Mouse (Mus musculus) duodenum, adult 2 months (tissue): Measurements from ENCODE around the gene Olfr172. TPM values are rescaled to one million over a fixed set of nuclear protein-coding genes. Genes with fewer than 3 reads are reported as not detected.

ENCODE experiments used
- polyA plus RNA-seq: library from polyadenylated mRNA; depleted of rRNA; stranded (reverse); fragments of >200 nt; gene quantifications from 2 replicates; pipeline ENCODE4 v1.2.3, GENCODE M21; 2012; ENCODE audit warnings: low replicate concordance; rRNA removed

Olfr172 gene
- not detected in 2 replicates for polyA plus RNA-seq

GRCm38 (mm10) chr16:58763076-58763475, at the start of gene Olfr172:
Olfr172 (minus strand) TSS chr16:58763176.

DNA sequence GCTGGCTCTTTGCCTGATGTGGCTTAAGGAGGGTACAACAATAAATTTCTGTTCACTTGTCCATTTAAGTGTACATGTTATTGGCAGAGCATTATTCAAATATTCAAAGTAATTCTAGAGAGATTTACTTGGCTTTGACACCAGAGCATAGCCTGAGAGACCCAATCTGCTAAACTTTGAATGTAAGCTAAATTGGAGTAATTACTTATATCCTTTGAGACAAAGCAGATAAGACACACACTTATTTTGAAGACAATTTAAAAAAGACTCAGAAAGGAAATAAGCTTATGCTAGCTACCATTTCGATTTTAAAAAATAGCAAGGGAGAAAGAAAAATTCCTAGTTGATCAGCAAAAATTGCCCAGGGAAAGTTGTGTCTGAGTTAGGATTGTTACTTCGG, 37.2 kb upstream of the Olfr172 start, which contains the start of gene Olfr173:
Olfr173 (minus strand) TSS at position 101 of the 400 bp plus-strand sequence.

DNA sequence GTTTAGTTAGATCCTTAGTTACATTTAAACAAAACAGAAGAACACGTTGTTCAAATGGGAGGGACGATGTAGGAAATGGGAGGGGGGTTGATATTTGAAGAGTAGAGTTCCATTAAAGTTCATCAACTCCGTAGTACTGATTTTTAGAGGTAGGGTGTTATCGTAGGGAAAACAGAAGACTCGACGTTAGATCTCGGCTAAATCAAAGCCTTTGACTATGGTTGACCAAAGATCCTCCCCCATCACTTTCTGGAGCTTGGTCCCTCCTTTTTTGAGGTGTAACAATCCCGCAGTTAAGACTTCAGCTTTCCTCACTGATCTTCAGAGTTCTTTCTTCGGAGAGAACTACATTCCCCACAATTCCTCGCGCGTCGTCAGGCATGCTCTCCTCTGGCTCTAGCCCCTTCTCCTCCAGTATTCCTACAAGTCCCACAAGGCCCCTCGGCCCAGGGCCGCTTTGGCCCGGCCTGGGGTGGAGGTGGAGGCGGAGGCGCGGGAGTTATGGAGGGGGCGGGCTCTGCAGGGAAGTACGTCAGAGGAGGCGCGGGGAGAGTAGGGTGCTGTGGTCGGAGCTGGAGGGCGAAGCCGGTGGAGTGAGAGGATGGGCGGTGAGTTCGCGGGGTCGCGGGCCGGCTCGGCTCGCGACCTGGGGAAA, 35.4 kb downstream of the Olfr172 start, which contains the start of gene Cldnd1:
Cldnd1 (plus strand) TSS at position 434 of the 655 bp plus-strand sequence.

DNA sequence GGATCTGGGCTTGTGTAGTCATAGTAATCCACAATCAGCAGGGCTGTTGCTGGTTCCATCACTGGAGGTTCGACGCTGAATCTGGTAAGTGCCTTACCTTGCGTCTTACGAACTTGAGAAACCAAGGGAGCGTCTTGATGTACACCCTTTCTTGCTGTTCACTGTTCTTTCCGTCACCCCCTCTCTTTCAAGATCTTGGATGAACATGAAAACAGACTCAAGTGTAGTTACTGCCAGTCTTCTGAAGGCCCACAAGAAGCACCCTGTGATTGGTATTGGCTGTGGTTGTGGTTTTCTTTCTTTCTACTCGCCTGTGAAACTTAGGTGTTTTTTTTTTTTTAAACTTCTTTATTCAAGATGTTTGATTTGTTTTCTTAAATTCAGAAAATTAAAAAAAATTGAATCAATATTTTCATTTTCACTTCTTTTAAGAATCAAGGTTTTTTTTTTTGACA, 44.3 kb downstream of the Olfr172 start, which contains the start of gene Gpr15:
Gpr15 (minus strand) TSS at position 405 of the 455 bp plus-strand sequence.

Other genes starting within 250 kb of the Olfr172 start
- gene St3gal6, start 238.9 kb downstream of the Olfr172 start, polyA plus RNA-seq = 15.0 and 30.1 TPM in 2 replicates
- gene Gm813, start 146.2 kb downstream of the Olfr172 start, polyA plus RNA-seq = not detected in 2 replicates
- gene E330017A01Rik, start 124.4 kb downstream of the Olfr172 start, polyA plus RNA-seq = not detected in 2 replicates
- 24.7 and 26.0 TPM in 2 replicates for gene Cpox, start 92.9 kb downstream of the Olfr172 start, polyA plus RNA-seq
- gene Gpr15, start 44.1 kb downstream of the Olfr172 start, polyA plus RNA-seq = 0.08 and 0.14 TPM in 2 replicates
- gene Cldnd1, start 35.3 kb downstream of the Olfr172 start, polyA plus RNA-seq = 63.5 and 112 TPM in 2 replicates
- not detected in 2 replicates for gene Olfr173, start 37.1 kb upstream of the Olfr172 start, polyA plus RNA-seq
- not detected in 2 replicates for gene Olfr175-ps1, start 63.6 kb upstream of the Olfr172 start, polyA plus RNA-seq
- not detected in 2 replicates for gene Olfr177, start 111.6 kb upstream of the Olfr172 start, polyA plus RNA-seq
- gene Olfr178, start 128.9 kb upstream of the Olfr172 start, polyA plus RNA-seq = not detected in 2 replicates
- gene Olfr181, start 165.6 kb upstream of the Olfr172 start, polyA plus RNA-seq = not detected in 2 replicates
- not detected in 2 replicates for gene Olfr180, start 166.2 kb upstream of the Olfr172 start, polyA plus RNA-seq
- gene Olfr183, start 232.2 kb upstream of the Olfr172 start, polyA plus RNA-seq = not detected in 2 replicates